Mouse (Mus musculus) left cerebral cortex, adult 8-10 months (tissue): ENCODE data around the gene Cyp2w1. TPM values are rescaled to one million over a fixed set of nuclear protein-coding genes. Genes with fewer than 3 reads are reported as not detected.

Experiments used
- DNase-seq, 2 experiments: peaks; one replicate each; pipeline ENCODE4 v3.0.0; 2022; ENCODE audit warnings: low spot score in 2 of 2
- microRNA-seq, 2 experiments: library from miRNA; unstranded; fragments of <30 nt; microRNA quantifications; one replicate each; pipeline ENCODE4 v1.2.0; 2022
- total RNA-seq, 4 experiments: library from RNA; stranded (reverse); gene quantifications; 2 replicates each; pipeline ENCODE4 v1.2.4; 2022

The Cyp2w1 gene
- total RNA-seq, 4 experiments from 2014 or later, result not detected

- no peak for DNase-seq
These were observed 51.4 kb downstream of the Cyp2w1 start for GRCm38 (mm10) chr5:139403692-139404260.

GRCm38 (mm10) chr5:139404801-139405401 is 52.5 kb downstream of the Cyp2w1 start, which contains the start of gene C130050O18Rik:
TSS of gene C130050O18Rik (plus strand) at chr5:139405280.
- no peak for DNase-seq

- no peak for DNase-seq
These were observed 53.1 kb downstream of the Cyp2w1 start for GRCm38 (mm10) chr5:139405478-139405877.

- no peak for DNase-seq
These were observed 53.5 kb downstream of the Cyp2w1 start for GRCm38 (mm10) chr5:139405953-139406352.

Small RNAs within 50 kb of the gene (microRNA-seq; reads per million reads assigned to microRNA genes)
- gene Mir339, result 232 to 372 reads per million in 2 experiments

Other genes starting within 250 kb of the Cyp2w1 start
- 100 to 1,000 TPM; 670 to 720 (median 701) TPM for gene Prkar1b, start 202.6 kb upstream of the Cyp2w1 start, total RNA-seq
- gene Dnaaf5, start 202.4 kb upstream of the Cyp2w1 start, total RNA-seq, result 1 to 10 TPM; 6.0 to 8.9 (median 6.9) TPM
- gene Sun1, start 152.0 kb upstream of the Cyp2w1 start, total RNA-seq, result 100 to 1,000 TPM; 127 to 146 (median 132) TPM
- gene Get4, start 100.3 kb upstream of the Cyp2w1 start, total RNA-seq, result 10 to 100 TPM; 56.1 to 59.8 (median 57.6) TPM
- 100 to 1,000 TPM; 207 to 227 (median 217) TPM for gene Adap1, start 27.0 kb upstream of the Cyp2w1 start, total RNA-seq
- 10 to 100 TPM; 59.2 to 62.6 (median 61.3) TPM for gene Cox19, start 1.2 kb upstream of the Cyp2w1 start, total RNA-seq
- gene Gpr146, start 25.1 kb downstream of the Cyp2w1 start, total RNA-seq, result 10 to 100 TPM; 15.9 to 17.1 (median 16.4) TPM
- 1 to 10 TPM in 1 of 4 experiments, under 1 TPM in 3; 0.32 to 1.5 (median 0.70) TPM for gene C130050O18Rik, start 52.7 kb downstream of the Cyp2w1 start, total RNA-seq
- 1 to 10 TPM; 2.5 to 3.7 (median 3.3) TPM for gene Gper1, start 70.5 kb downstream of the Cyp2w1 start, total RNA-seq
- 10 to 100 TPM; 12.6 to 16.6 (median 15.2) TPM for gene 3110082I17Rik, start 107.9 kb downstream of the Cyp2w1 start, total RNA-seq
- 10 to 100 TPM; 45.5 to 52.6 (median 50.4) TPM for gene Zfand2a, start 131.9 kb downstream of the Cyp2w1 start, total RNA-seq
- under 1 TPM in 3 of 4 experiments, not detected in 1; 0.14 to 0.74 (median 0.14) TPM for gene Uncx, start 190.9 kb downstream of the Cyp2w1 start, total RNA-seq